Mouse (Mus musculus) stomach, postnatal 0 days (tissue): Measurements from ENCODE around the gene Fth1. TPM values are rescaled to one million over a fixed set of nuclear protein-coding genes. Genes with fewer than 3 reads are reported as not detected.

ENCODE experiments used
- ATAC-seq: fragments of 200-750 bp; cut with Nextera tagmentation; 2 replicates; pipeline ENCODE4 v1.8.0; 2017; ENCODE audit not compliant: low FRiP score, low TSS enrichment
- DNase-seq: peaks from one replicate; pipeline ENCODE4 v3.0.0-alpha.2; 2016; ENCODE audit warnings: low spot score
- H3K27ac ChIP-seq: fragments of 300-500 bp; sonication (generic); replicated peaks from 2 replicates; pipeline ENCODE4 v1.5.1; 2014; ENCODE audit warnings: mild to moderate bottlenecking, control low read depth
- H3K27me3 ChIP-seq: fragments of 300-500 bp; sonication (generic); 2 replicates; pipeline ENCODE4 v1.6.1; 2014; ENCODE audit warnings: low read length; ENCODE audit not compliant: control insufficient read depth, insufficient read depth
- H3K36me3 ChIP-seq: fragments of 300-500 bp; sonication (generic); 2 replicates; pipeline ENCODE4 v1.6.1; 2014; ENCODE audit warnings: low read length, mixed read lengths; ENCODE audit not compliant: control insufficient read depth, insufficient read depth
- H3K4me1 ChIP-seq: fragments of 300-500 bp; sonication (generic); replicated peaks from 2 replicates; pipeline ENCODE4 v1.6.1; 2014; ENCODE audit warnings: antibody characterized with exemption; ENCODE audit not compliant: control insufficient read depth, insufficient read depth
- H3K4me2 ChIP-seq: fragments of 300-500 bp; sonication (generic); replicated peaks from 2 replicates; pipeline ENCODE4 v1.6.1; 2014; ENCODE audit warnings: low read depth, mild to moderate bottlenecking, control low read depth, moderate library complexity
- H3K4me3 ChIP-seq: fragments of 300-500 bp; sonication (generic); 2 replicates; pipeline ENCODE4 v1.5.1; 2014; ENCODE audit warnings: low read depth, low read length, control low read depth
- H3K9ac ChIP-seq: fragments of 300-500 bp; sonication (generic); 2 replicates; pipeline ENCODE4 v1.6.1; 2014; ENCODE audit warnings: mild to moderate bottlenecking, low read length, control low read depth, mixed read lengths
- H3K9me3 ChIP-seq: fragments of 300-500 bp; sonication (generic); 2 replicates; pipeline ENCODE4 v1.6.1; 2016; ENCODE audit warnings: low read length; ENCODE audit not compliant: control insufficient read depth
- CTCF ChIP-seq: IDR thresholded peaks from 2 replicates; pipeline ENCODE4 v1.5.1; 2016; ENCODE audit warnings: antibody characterized with exemption, low read depth, mild to moderate bottlenecking, moderate library complexity
- EP300 ChIP-seq: optimal IDR thresholded peaks from 2 replicates; pipeline ENCODE3; 2016; ENCODE audit warnings: antibody characterized with exemption
- WGBS: fragments of 180-500 bp; shearing (Covaris S2); extraction: QIAGEN DNeasy Blood & Tissue Kit; methylation state at CpG from one replicate; pipeline ENCODE4 v1.1.7; 2014; 5-methylcytosine and 5-hydroxymethylcytosine counted together
- polyA plus RNA-seq: library from polyadenylated mRNA; unstranded; fragments of >200 nt; fragmentation: Nextera tagmentation; extraction: Ambion mirVana; gene quantifications from 2 replicates; pipeline ENCODE4 v1.2.1, GENCODE M21; 2015

The Fth1 gene
- polyA plus RNA-seq, 1 experiment from 2014 or later = 2,976 TPM

DNA sequence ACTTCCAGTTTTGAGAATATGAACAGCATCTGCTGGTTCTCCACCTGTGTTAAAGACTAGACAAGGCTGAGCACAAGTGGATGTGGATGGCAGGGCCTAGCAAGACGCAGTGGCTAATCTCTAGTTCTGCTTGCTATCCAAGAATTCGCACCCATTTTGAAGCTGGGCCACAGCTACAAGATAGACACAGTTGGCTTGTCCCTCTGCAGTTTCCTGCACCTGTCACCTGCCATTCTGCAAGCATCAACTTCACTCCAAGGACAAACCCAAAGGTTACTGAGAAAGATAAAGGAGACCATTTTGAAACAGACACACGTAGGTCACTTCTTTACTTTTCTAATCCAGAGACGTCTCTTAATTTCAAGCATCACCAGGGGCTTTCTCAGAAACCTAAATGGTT, 1.2 kb downstream of the Fth1 start:
- H3K27me3 ChIP-seq = no peaks in the 10 kb centered on the region
- ATAC-seq (no peak), DNase-seq (no peak)
- peak overlapping the region; percentile 71 for H3K9ac ChIP-seq
- WGBS = 65% methylated on average over 4 of the region's 4 CpGs
- peak overlapping the region; percentile 97 for H3K4me3 ChIP-seq
- H3K9me3 ChIP-seq = no peaks in the 10 kb centered on the region
- peak overlapping the region; percentile 52 for H3K4me2 ChIP-seq
- H3K4me1 ChIP-seq = peaks cover 8% of the 10 kb centered on the region; the same call in 1 of the 2 replicates
- TF ChIP-seq EP300 (no peak), CTCF (no peak)
- H3K36me3 ChIP-seq = peaks cover 8% of the 10 kb centered on the region; the same call in 1 of the 2 replicates
- H3K27ac ChIP-seq = peak overlapping the region; percentile 99

- H3K9ac ChIP-seq = peak overlapping the region; percentile 93
- H3K4me3 ChIP-seq = peak overlapping the region; percentile 97
- H3K4me2 ChIP-seq = peak overlapping the region; percentile 83
- H3K4me1 ChIP-seq = peaks cover 8% of the 10 kb centered on the region; the same call in 1 of the 2 replicates
- H3K27ac ChIP-seq = peak overlapping the region; percentile 99
- no peaks in the 10 kb centered on the region for H3K27me3 ChIP-seq
- no peaks in the 10 kb centered on the region for H3K9me3 ChIP-seq
- WGBS = under 1% methylated on average over 47 of the region's 59 CpGs
- TF ChIP-seq EP300 = no peak
- TF ChIP-seq CTCF = peak; percentile 13; the same call in 1 of the 2 replicates
- DNase-seq (peak; percentile 99), ATAC-seq (peak; percentile 96)
- peaks cover 8% of the 10 kb centered on the region; the same call in 1 of the 2 replicates for H3K36me3 ChIP-seq
These were observed 1.9 kb downstream of the Fth1 start for GRCm38 (mm10) chr19:9982151-9982851.

- Histone ChIP-seq H3K9ac (peak overlapping the region; percentile 93), H3K9me3 (no peaks in the 10 kb centered on the region), H3K4me2 (peak overlapping the region; percentile 83), H3K36me3 (peaks cover 8% of the 10 kb centered on the region; the same call in 1 of the 2 replicates), H3K27me3 (no peaks in the 10 kb centered on the region), H3K4me1 (peaks cover 8% of the 10 kb centered on the region; the same call in 1 of the 2 replicates), H3K4me3 (peak overlapping the region; percentile 97), H3K27ac (peak overlapping the region; percentile 99)
- ATAC-seq = peak; percentile 77
- DNase-seq = peak; percentile 83
- WGBS = under 1% methylated on average over 31 of the region's 31 CpGs
- no peak for TF ChIP-seq EP300
- no peak for TF ChIP-seq CTCF
These were observed 2.6 kb downstream of the Fth1 start for GRCm38 (mm10) chr19:9982852-9983542.

DNA sequence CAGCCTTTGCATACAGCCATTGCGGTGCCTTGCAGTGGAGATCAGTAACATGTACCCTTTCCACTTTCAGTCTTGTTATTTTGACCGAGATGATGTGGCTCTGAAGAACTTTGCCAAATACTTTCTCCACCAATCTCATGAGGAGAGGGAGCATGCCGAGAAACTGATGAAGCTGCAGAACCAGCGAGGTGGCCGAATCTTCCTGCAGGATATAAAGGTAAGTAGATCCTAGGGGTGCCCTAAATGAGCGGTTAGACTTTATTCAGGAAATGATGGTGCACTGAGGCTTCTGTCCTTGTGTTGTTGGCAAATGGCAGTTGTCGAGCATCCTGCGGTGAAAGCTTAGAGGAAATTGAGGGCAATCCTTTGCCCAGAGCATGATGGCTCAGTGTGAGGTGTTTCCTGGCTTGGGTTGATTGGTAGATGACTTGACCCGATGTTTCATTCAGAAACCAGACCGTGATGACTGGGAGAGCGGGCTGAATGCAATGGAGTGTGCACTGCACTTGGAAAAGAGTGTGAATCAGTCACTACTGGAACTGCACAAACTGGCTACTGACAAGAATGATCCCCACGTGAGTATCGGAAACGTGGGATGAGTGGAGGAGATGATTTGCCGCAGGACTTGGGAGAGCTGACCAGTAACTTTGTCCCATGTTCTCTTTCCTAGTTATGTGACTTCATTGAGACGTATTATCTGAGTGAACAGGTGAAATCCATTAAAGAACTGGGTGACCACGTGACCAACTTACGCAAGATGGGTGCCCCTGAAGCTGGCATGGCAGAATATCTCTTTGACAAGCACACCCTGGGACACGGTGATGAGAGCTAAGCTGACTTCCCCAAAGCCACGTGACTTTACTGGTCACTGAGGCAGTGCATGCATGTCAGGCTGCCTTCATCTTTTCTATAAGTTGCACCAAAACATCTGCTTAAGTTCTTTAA, 4.0 kb downstream of the Fth1 start:
- no peak overlapping the region for H3K27ac ChIP-seq
- peak overlapping the region; percentile 83 for H3K4me2 ChIP-seq
- H3K4me3 ChIP-seq = peak overlapping the region; percentile 97
- no peak for ATAC-seq
- no peaks in the 10 kb centered on the region for H3K27me3 ChIP-seq
- H3K36me3 ChIP-seq = peaks cover 8% of the 10 kb centered on the region; the same call in 1 of the 2 replicates
- DNase-seq = no peak
- no peak for TF ChIP-seq CTCF
- TF ChIP-seq EP300 = no peak
- WGBS = 85% methylated on average over 20 of the region's 20 CpGs
- no peak overlapping the region for H3K9ac ChIP-seq
- H3K9me3 ChIP-seq = no peaks in the 10 kb centered on the region
- peaks cover 6% of the 10 kb centered on the region; the same call in 1 of the 2 replicates for H3K4me1 ChIP-seq

DNA sequence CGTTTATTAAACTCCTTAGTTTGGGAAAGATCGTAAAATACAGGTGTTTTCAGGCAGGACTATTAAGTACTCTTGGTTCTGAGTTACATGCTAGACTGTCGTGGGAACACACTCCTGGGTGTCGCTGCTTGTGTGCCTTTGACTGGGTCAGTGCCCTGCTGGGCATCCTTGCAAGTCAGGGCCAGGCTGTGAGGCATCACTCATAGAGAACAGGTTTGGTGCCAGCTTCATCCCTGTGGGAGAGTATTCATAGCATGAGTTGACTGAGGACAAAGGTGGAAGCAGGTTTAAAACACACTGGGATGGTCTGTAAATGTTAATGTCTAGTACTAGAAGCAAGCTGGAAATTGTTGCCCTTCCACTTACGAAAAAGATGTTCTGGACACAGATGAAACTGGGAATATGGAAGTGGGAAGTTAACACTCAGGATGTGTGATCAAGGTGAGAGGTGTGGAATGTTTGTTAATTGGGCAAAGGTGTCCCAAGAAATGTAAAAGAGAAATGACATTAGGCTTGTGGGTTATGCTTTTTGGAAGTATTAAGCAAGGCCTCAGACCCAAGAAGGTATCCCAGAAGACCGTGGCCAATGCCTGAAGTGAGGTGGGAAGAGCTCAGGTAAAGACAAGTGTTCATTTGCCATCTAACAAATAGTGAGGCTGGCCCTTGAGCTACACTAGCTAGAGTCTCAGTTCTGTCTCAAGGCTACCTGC, 4.9 kb downstream of the Fth1 start:
- Histone ChIP-seq H3K9me3 (no peaks in the 10 kb centered on the region), H3K27ac (no peak overlapping the region), H3K36me3 (peaks cover 8% of the 10 kb centered on the region; the same call in 1 of the 2 replicates), H3K27me3 (no peaks in the 10 kb centered on the region), H3K4me1 (peaks cover 6% of the 10 kb centered on the region; the same call in 1 of the 2 replicates), H3K4me2 (no peak overlapping the region), H3K4me3 (no peak overlapping the region), H3K9ac (no peak overlapping the region)
- TF ChIP-seq EP300 = no peak
- no peak for TF ChIP-seq CTCF
- 92% methylated on average over 6 of the region's 6 CpGs for WGBS
- DNase-seq (no peak), ATAC-seq (no peak)
